Mouse (Mus musculus) lung, postnatal 0 days (tissue): ENCODE results near the gene E130114P18Rik.

Experiments used
- CTCF ChIP-seq: IDR thresholded peaks from 2 replicates; pipeline ENCODE4 v1.5.1; 2016; ENCODE audit warnings: antibody characterized with exemption, mild to moderate bottlenecking
- EP300 ChIP-seq: IDR thresholded peaks from 2 replicates; pipeline ENCODE4 v1.6.1; 2016; ENCODE audit warnings: antibody characterized with exemption, mild to moderate bottlenecking, control low read depth

- TF ChIP-seq CTCF (no peak), EP300 (no peak)
Measured at GRCm38 (mm10) chr4:97657586-97657985, 120.3 kb downstream of the E130114P18Rik start.
